Mouse (Mus musculus): ENCODE results near the gene Pde9a. TPM values are rescaled to one million over a fixed set of nuclear protein-coding genes. Genes with fewer than 3 reads are reported as not detected.
A peak's percentile ranks its signal among the peaks of the same experiment; 100 is the strongest.

Gene Pde9a
- polyA plus RNA-seq, 1 experiment from 2014 or later: 23.5 TPM

GRCm38 (mm10) chr17:31487433-31488060 is 101.5 kb downstream of the Pde9a start:
- DNase-seq (ENCODE audit: low spot score, missing footprints) (no peak), ATAC-seq (ENCODE audit: low FRiP score) (no peak)
- H3K27me3 ChIP-seq (ENCODE audit: control insufficient read depth, insufficient read depth, low read length): no peaks in the 10 kb centered on the region
- H3K36me3 ChIP-seq (ENCODE audit: control insufficient read depth, insufficient read depth, low read length): no peaks in the 10 kb centered on the region
- H3K27ac ChIP-seq (ENCODE audit: low read depth, low read length): no peak overlapping the region
- H3K4me2 ChIP-seq: no peak overlapping the region
- H3K4me1 ChIP-seq (ENCODE audit: control insufficient read depth, insufficient read depth, low read length): no peaks in the 10 kb centered on the region
- H3K4me3 ChIP-seq (ENCODE audit: low read depth, low read length): no peak overlapping the region
- 23% methylated on average over 6 of the region's 6 CpGs for WGBS
- H3K9ac ChIP-seq (ENCODE audit: low read length): no peak overlapping the region
- H3K9me3 ChIP-seq (ENCODE audit: control insufficient read depth, low read length): no peaks in the 10 kb centered on the region

- H3K9ac ChIP-seq (ENCODE audit: low read length): no peak overlapping the region
- ATAC-seq (ENCODE audit: low FRiP score): no peak
Observed at GRCm38 (mm10) chr17:31491355-31491754, 105.3 kb downstream of the Pde9a start.

GRCm38 (mm10) chr17:31492416-31492815 is 106.4 kb downstream of the Pde9a start:
- Histone ChIP-seq H3K4me3 (ENCODE audit: low read depth, low read length) (no peak overlapping the region), H3K4me2 (no peak overlapping the region), H3K4me1 (ENCODE audit: control insufficient read depth, insufficient read depth, low read length) (no peaks in the 10 kb centered on the region), H3K36me3 (ENCODE audit: control insufficient read depth, insufficient read depth, low read length) (peaks cover 7% of the 10 kb centered on the region; the same call in 1 of the 2 replicates), H3K9me3 (ENCODE audit: control insufficient read depth, low read length) (no peaks in the 10 kb centered on the region), H3K27me3 (ENCODE audit: control insufficient read depth, insufficient read depth, low read length) (no peaks in the 10 kb centered on the region), H3K27ac (ENCODE audit: low read depth, low read length) (no peak overlapping the region), H3K9ac (ENCODE audit: low read length) (no peak overlapping the region)
- WGBS: 5% methylated on average over 2 of the region's 2 CpGs
- peak; percentile 98 for DNase-seq (ENCODE audit: low spot score, missing footprints)
- ATAC-seq (ENCODE audit: low FRiP score): peak; percentile 44

More at GRCm38 (mm10) chr17:31491355-31491754, 105.3 kb downstream of the Pde9a start:
- no peak overlapping the region for H3K27ac ChIP-seq (ENCODE audit: low read depth, low read length)
- H3K27me3 ChIP-seq (ENCODE audit: control insufficient read depth, insufficient read depth, low read length): no peaks in the 10 kb centered on the region
- H3K36me3 ChIP-seq (ENCODE audit: control insufficient read depth, insufficient read depth, low read length): peaks cover 1% of the 10 kb centered on the region; the same call in 1 of the 2 replicates
- no peaks in the 10 kb centered on the region for H3K4me1 ChIP-seq (ENCODE audit: control insufficient read depth, insufficient read depth, low read length)
- no peak overlapping the region for H3K4me2 ChIP-seq
- no peak overlapping the region for H3K4me3 ChIP-seq (ENCODE audit: low read depth, low read length)
- DNase-seq (ENCODE audit: low spot score, missing footprints): no peak
- no peaks in the 10 kb centered on the region for H3K9me3 ChIP-seq (ENCODE audit: control insufficient read depth, low read length)

- H3K27me3 ChIP-seq (ENCODE audit: control insufficient read depth, insufficient read depth, low read length): no peaks in the 10 kb centered on the region
- H3K27ac ChIP-seq (ENCODE audit: low read depth, low read length): no peak overlapping the region
- no peak overlapping the region for H3K9ac ChIP-seq (ENCODE audit: low read length)
- no peaks in the 10 kb centered on the region for H3K4me1 ChIP-seq (ENCODE audit: control insufficient read depth, insufficient read depth, low read length)
- ATAC-seq (ENCODE audit: low FRiP score) (no peak), DNase-seq (ENCODE audit: low spot score, missing footprints) (no peak)
- no peak overlapping the region for H3K4me3 ChIP-seq (ENCODE audit: low read depth, low read length)
- 95% methylated on average over 1 of the region's 1 CpGs for WGBS
- H3K36me3 ChIP-seq (ENCODE audit: control insufficient read depth, insufficient read depth, low read length): peaks cover 15% of the 10 kb centered on the region
- no peak overlapping the region for H3K4me2 ChIP-seq
- no peaks in the 10 kb centered on the region for H3K9me3 ChIP-seq (ENCODE audit: control insufficient read depth, low read length)
Observed at GRCm38 (mm10) chr17:31494989-31495388, 109.0 kb downstream of the Pde9a start.

- DNase-seq (ENCODE audit: low spot score, missing footprints) (no peak), ATAC-seq (ENCODE audit: low FRiP score) (no peak)
- H3K36me3 ChIP-seq (ENCODE audit: control insufficient read depth, insufficient read depth, low read length): peaks cover 20% of the 10 kb centered on the region
- WGBS: 87% methylated on average over 6 of the region's 6 CpGs
- no peak overlapping the region for H3K27ac ChIP-seq (ENCODE audit: low read depth, low read length)
- no peaks in the 10 kb centered on the region for H3K27me3 ChIP-seq (ENCODE audit: control insufficient read depth, insufficient read depth, low read length)
- no peak overlapping the region for H3K4me3 ChIP-seq (ENCODE audit: low read depth, low read length)
- no peaks in the 10 kb centered on the region for H3K4me1 ChIP-seq (ENCODE audit: control insufficient read depth, insufficient read depth, low read length)
- H3K9me3 ChIP-seq (ENCODE audit: control insufficient read depth, low read length): no peaks in the 10 kb centered on the region
- no peak overlapping the region for H3K4me2 ChIP-seq
- no peak overlapping the region for H3K9ac ChIP-seq (ENCODE audit: low read length)
Observed at GRCm38 (mm10) chr17:31497726-31498125, 111.7 kb downstream of the Pde9a start.

GRCm38 (mm10) chr17:31499725-31500124 is 113.7 kb downstream of the Pde9a start:
- Histone ChIP-seq H3K27me3 (ENCODE audit: control insufficient read depth, insufficient read depth, low read length) (no peaks in the 10 kb centered on the region), H3K9me3 (ENCODE audit: control insufficient read depth, low read length) (no peaks in the 10 kb centered on the region), H3K4me2 (no peak overlapping the region), H3K4me1 (ENCODE audit: control insufficient read depth, insufficient read depth, low read length) (no peaks in the 10 kb centered on the region), H3K4me3 (ENCODE audit: low read depth, low read length) (no peak overlapping the region), H3K36me3 (ENCODE audit: control insufficient read depth, insufficient read depth, low read length) (peaks cover 25% of the 10 kb centered on the region), H3K27ac (ENCODE audit: low read depth, low read length) (no peak overlapping the region), H3K9ac (ENCODE audit: low read length) (no peak overlapping the region)
- DNase-seq (ENCODE audit: low spot score, missing footprints): peak; percentile 14
- ATAC-seq (ENCODE audit: low FRiP score): no peak
- WGBS: 94% methylated on average over 12 of the region's 12 CpGs

GRCm38 (mm10) chr17:31500416-31500815 is 114.4 kb downstream of the Pde9a start:
- peaks cover 25% of the 10 kb centered on the region for H3K36me3 ChIP-seq (ENCODE audit: control insufficient read depth, insufficient read depth, low read length)
- no peak overlapping the region for H3K4me3 ChIP-seq (ENCODE audit: low read depth, low read length)
- no peak for ATAC-seq (ENCODE audit: low FRiP score)
- H3K9ac ChIP-seq (ENCODE audit: low read length): no peak overlapping the region
- 91% methylated on average over 8 of the region's 8 CpGs for WGBS
- no peaks in the 10 kb centered on the region for H3K9me3 ChIP-seq (ENCODE audit: control insufficient read depth, low read length)
- H3K4me2 ChIP-seq: no peak overlapping the region
- H3K27me3 ChIP-seq (ENCODE audit: control insufficient read depth, insufficient read depth, low read length): no peaks in the 10 kb centered on the region
- DNase-seq (ENCODE audit: low spot score, missing footprints): peak; percentile 31
- no peak overlapping the region for H3K27ac ChIP-seq (ENCODE audit: low read depth, low read length)
- no peaks in the 10 kb centered on the region for H3K4me1 ChIP-seq (ENCODE audit: control insufficient read depth, insufficient read depth, low read length)

GRCm38 (mm10) chr17:31500908-31501307 is 114.9 kb downstream of the Pde9a start:
- Histone ChIP-seq H3K27me3 (ENCODE audit: control insufficient read depth, insufficient read depth, low read length) (no peaks in the 10 kb centered on the region), H3K9ac (ENCODE audit: low read length) (no peak overlapping the region), H3K36me3 (ENCODE audit: control insufficient read depth, insufficient read depth, low read length) (peaks cover 25% of the 10 kb centered on the region), H3K4me3 (ENCODE audit: low read depth, low read length) (no peak overlapping the region), H3K4me2 (no peak overlapping the region), H3K9me3 (ENCODE audit: control insufficient read depth, low read length) (no peaks in the 10 kb centered on the region), H3K4me1 (ENCODE audit: control insufficient read depth, insufficient read depth, low read length) (no peaks in the 10 kb centered on the region), H3K27ac (ENCODE audit: low read depth, low read length) (no peak overlapping the region)
- 92% methylated on average over 3 of the region's 3 CpGs for WGBS
- DNase-seq (ENCODE audit: low spot score, missing footprints) (peak; percentile 77), ATAC-seq (ENCODE audit: low FRiP score) (no peak)

- Histone ChIP-seq H3K27me3 (ENCODE audit: control insufficient read depth, insufficient read depth, low read length) (no peaks in the 10 kb centered on the region), H3K36me3 (ENCODE audit: control insufficient read depth, insufficient read depth, low read length) (peaks cover 18% of the 10 kb centered on the region), H3K4me1 (ENCODE audit: control insufficient read depth, insufficient read depth, low read length) (no peaks in the 10 kb centered on the region), H3K27ac (ENCODE audit: low read depth, low read length) (no peak overlapping the region), H3K4me2 (no peak overlapping the region), H3K4me3 (ENCODE audit: low read depth, low read length) (no peak overlapping the region), H3K9ac (ENCODE audit: low read length) (no peak overlapping the region), H3K9me3 (ENCODE audit: control insufficient read depth, low read length) (no peaks in the 10 kb centered on the region)
- DNase-seq (ENCODE audit: low spot score, missing footprints) (peak; percentile 45), ATAC-seq (ENCODE audit: low FRiP score) (no peak)
- 91% methylated on average over 12 of the region's 12 CpGs for WGBS
Observed at GRCm38 (mm10) chr17:31502261-31502927, 116.4 kb downstream of the Pde9a start.

Measured in midbrain, embryonic 11.5 days (tissue).